Mouse (Mus musculus) CH12.LX (cell line): ENCODE results near the gene Gatad2a.

Source experiments
- CTCF ChIP-seq, 2 experiments: IDR thresholded peaks in 1 of 2; conservative IDR thresholded peaks in 1 of 2; 2 replicates each; pipeline ENCODE4 v1.5.1; 2011 to 2012; ENCODE audit warnings: low read depth in 2 of 2, low read length in 2 of 2, improper control_type of control experiment in 1 of 2, inconsistent platforms in 1 of 2, mild to moderate bottlenecking in 1 of 2, moderate library complexity in 1 of 2
- ELF1 ChIP-seq: IDR thresholded peaks from 2 replicates; pipeline ENCODE4 v1.6.1; 2014; ENCODE audit warnings: low read depth, mild to moderate bottlenecking, inconsistent platforms, low read length, improper control_type of control experiment
- EP300 ChIP-seq: IDR thresholded peaks from 2 replicates; pipeline ENCODE4 v1.6.1; 2011; ENCODE audit warnings: low read length, improper control_type of control experiment
- PAX5 ChIP-seq: IDR thresholded peaks from 2 replicates; pipeline ENCODE4 v1.6.1; 2012; ENCODE audit warnings: low read length, inconsistent platforms, mixed read lengths
- POLR2A ChIP-seq: IDR thresholded peaks from 2 replicates; pipeline ENCODE4 v1.6.1; 2011; ENCODE audit warnings: low read depth, mild to moderate bottlenecking, improper control_type of control experiment, low read length
- POLR2AphosphoS2 ChIP-seq: IDR thresholded peaks from 2 replicates; pipeline ENCODE4 v1.6.1; 2011; ENCODE audit warnings: low read depth, low read length, improper control_type of control experiment
- RAD21 ChIP-seq: IDR thresholded peaks from 2 replicates; pipeline ENCODE4 v1.6.1; 2011; ENCODE audit warnings: low read depth, mild to moderate bottlenecking, low read length, improper control_type of control experiment, moderate library complexity
- UBTF ChIP-seq: IDR thresholded peaks from 2 replicates; pipeline ENCODE4 v1.6.1; 2012; ENCODE audit warnings: low read depth, mild to moderate bottlenecking, inconsistent platforms, low read length, improper control_type of control experiment, moderate library complexity

GRCm38 (mm10) chr8:69998706-69999105 is 2.5 kb upstream of the Gatad2a start:
- TF ChIP-seq EP300 (no peak), CTCF (conservative IDR thresholded peaks at IDR 0.05 in 1 of 2, IDR thresholded peaks at IDR 0.05 in 1 of 2; ENCODE audit: low read depth in 2 of 2, low read length in 2 of 2) (no peak), POLR2AphosphoS2 (no peak), RAD21 (no peak), ELF1 (no peak), POLR2A (no peak), PAX5 (no peak), UBTF (no peak)
